Mouse (Mus musculus) forebrain, embryonic 10.5 days (tissue): Measurements from ENCODE around the gene Pik3c2b. TPM values are rescaled to one million over a fixed set of nuclear protein-coding genes. Genes with fewer than 3 reads are reported as not detected.
"Not testable (repeated sequence)": the region's sequence is repeated elsewhere in the genome, so short reads cannot be mapped to it uniquely, and the experiment has no call there.

ENCODE experiments used
- DNase-seq: peaks from one replicate; pipeline ENCODE4 v3.0.0-alpha.2; 2017; ENCODE audit warnings: low spot score; ENCODE audit errors: extremely low spot score
- H3K27ac ChIP-seq: fragments of 300-500 bp; sonication (generic); 2 replicates; pipeline ENCODE4 v1.5.1; 2016; ENCODE audit warnings: mild to moderate bottlenecking
- H3K27me3 ChIP-seq: fragments of 300-500 bp; sonication (generic); 2 replicates; pipeline ENCODE4 v1.6.1; 2016; ENCODE audit warnings: mild to moderate bottlenecking; ENCODE audit not compliant: poor library complexity, severe bottlenecking
- H3K36me3 ChIP-seq: fragments of 300-500 bp; sonication (generic); replicated peaks from 2 replicates; pipeline ENCODE4 v1.6.1; 2016; ENCODE audit warnings: mild to moderate bottlenecking, moderate library complexity
- H3K4me1 ChIP-seq: fragments of 300-500 bp; sonication (generic); 2 replicates; pipeline ENCODE4 v1.6.1; 2016
- H3K4me3 ChIP-seq: fragments of 300-500 bp; sonication (generic); 2 replicates; pipeline ENCODE4 v1.5.1; 2016; ENCODE audit warnings: mild to moderate bottlenecking, moderate library complexity
- H3K9me3 ChIP-seq: fragments of 300-500 bp; sonication (generic); 2 replicates; pipeline ENCODE4 v1.6.1; 2016; ENCODE audit warnings: mild to moderate bottlenecking, moderate library complexity
- WGBS: fragments of 180-500 bp; shearing (Covaris S2); methylation state at CpG from one replicate; pipeline ENCODE4 v1.1.7; 2016; 5-methylcytosine and 5-hydroxymethylcytosine counted together
- polyA plus RNA-seq: library from polyadenylated mRNA; unstranded; fragments of >200 nt; fragmentation: Nextera tagmentation; extraction: Ambion mirVana; gene quantifications from 2 replicates; pipeline ENCODE4 v1.2.1, GENCODE M21; 2016

Gene Pik3c2b
- polyA plus RNA-seq, 1 experiment from 2014 or later: 13.7 TPM

DNA sequence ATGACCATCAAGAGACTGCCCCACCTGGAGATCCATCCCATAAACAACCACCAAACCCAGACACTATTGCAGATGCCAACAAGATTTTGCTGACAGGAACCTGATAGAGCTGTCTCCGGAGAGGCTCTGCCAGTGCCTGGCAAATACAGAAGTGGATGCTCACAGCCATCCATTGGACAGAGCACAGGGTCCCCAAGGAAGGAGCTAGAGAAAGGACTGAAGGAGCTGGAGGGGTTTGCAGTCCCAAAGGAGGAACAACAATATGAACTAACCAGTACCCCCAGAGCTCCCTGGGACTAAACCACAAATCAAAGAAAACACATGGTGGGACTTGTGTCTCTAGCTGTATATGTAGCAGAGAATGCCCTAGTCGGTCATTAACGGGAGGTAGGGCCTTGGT is 21.7 kb upstream of the Pik3c2b start:
- not testable (repeated sequence) for H3K27ac ChIP-seq, H3K27me3 ChIP-seq, H3K9me3 ChIP-seq, DNase-seq
- H3K4me1 ChIP-seq: peaks cover 14% of the 10 kb centered on the region
- peak overlapping the region; percentile 94; the same call in 1 of the 2 replicates for H3K4me3 ChIP-seq
- H3K36me3 ChIP-seq: peaks cover 30% of the 10 kb centered on the region
- 97% methylated on average over 3 of the region's 3 CpGs for WGBS

DNA sequence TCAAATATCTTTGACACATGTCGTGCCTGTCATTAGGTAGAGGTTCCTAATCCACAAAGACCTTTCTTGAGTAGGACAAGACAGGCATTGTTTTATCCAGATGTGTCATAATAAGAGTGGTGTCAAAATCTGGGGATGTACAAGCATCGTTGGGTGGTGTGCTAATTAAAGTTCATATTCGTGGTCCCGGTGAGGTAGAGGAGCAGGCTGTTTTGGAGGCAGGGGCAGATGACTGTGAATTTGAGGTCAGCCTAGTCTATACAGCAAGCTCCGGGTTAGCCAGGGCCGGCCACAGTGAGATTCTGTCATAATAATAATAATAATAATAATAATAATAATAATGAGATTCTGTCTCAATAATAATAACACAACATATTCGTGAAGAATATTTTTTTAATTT is 21.0 kb upstream of the Pik3c2b start:
- no peaks in the 10 kb centered on the region for H3K9me3 ChIP-seq
- 48% methylated on average over 7 of the region's 7 CpGs for WGBS
- DNase-seq: no peak
- peak overlapping the region; percentile 94 for H3K4me3 ChIP-seq
- H3K27ac ChIP-seq: peak overlapping the region; percentile 99
- peaks cover 14% of the 10 kb centered on the region for H3K4me1 ChIP-seq
- no peaks in the 10 kb centered on the region for H3K27me3 ChIP-seq
- H3K36me3 ChIP-seq: peaks cover 23% of the 10 kb centered on the region

DNA sequence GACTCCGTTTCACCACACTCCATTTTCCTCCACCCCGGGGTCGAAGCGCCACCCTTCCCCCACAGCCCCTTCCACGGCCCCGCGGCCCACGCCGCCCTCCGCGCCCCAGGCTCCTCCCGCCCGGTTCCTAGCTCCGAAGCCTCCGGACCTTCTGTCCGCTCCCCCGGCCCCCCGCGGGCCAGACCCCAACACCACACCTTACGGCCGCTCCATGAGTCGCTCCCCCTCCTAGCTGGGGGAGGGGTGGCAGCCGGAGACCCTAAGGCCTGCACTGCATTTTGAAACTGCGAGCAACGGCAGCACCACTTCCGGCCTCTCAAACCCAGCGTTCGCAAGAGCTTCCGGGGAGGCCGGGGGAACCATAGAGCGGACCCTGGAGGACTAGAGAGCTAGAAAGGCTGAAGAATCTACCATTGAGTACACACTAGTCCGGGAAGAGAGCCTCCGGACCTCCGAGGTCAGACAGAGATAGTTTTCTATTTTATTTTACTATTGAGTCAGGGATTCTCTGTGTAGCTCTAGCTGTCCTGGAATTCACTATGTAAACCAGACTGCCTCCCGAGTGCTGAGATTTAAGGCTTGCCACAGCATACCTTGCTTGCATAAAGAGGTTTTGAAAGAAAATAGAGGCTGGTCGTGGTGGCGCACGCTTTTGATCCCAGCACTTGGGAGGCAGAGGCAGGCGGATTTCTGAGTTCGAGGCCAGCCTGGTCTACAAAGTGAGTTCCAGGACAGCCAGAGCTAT is 20.2 kb upstream of the Pik3c2b start:
- Histone ChIP-seq H3K4me3 (peak overlapping the region; percentile 94), H3K36me3 (peaks cover 22% of the 10 kb centered on the region), H3K9me3 (no peaks in the 10 kb centered on the region), H3K27ac (peak overlapping the region; percentile 99), H3K4me1 (peaks cover 13% of the 10 kb centered on the region), H3K27me3 (no peaks in the 10 kb centered on the region)
- DNase-seq: peak; percentile 95
- WGBS: under 1% methylated on average over 40 of the region's 40 CpGs

DNA sequence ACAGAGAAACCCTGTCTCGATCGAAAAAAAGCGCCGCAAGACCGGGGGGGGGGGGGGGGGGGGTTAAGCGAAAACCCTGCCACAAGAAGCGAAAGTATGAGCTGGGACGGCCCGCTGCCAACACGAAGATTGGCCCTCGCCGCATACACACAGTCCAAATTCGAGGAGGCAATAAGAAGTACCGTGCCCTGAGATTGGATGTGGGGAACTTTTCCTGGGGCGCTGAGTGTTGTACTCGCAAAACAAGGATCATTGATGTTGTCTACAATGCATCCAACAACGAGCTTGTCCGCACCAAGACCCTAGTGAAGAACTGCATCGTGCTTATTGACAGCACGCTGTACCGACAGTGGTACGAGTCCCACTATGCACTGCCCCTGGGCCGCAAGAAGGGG is 19.7 kb upstream of the Pik3c2b start:
- 42% methylated on average over 21 of the region's 23 CpGs for WGBS
- H3K36me3 ChIP-seq: peaks cover 22% of the 10 kb centered on the region
- peak overlapping the region; percentile 99 for H3K27ac ChIP-seq
- H3K4me1 ChIP-seq, H3K9me3 ChIP-seq, H3K27me3 ChIP-seq, DNase-seq: not testable (repeated sequence)
- H3K4me3 ChIP-seq: peak overlapping the region; percentile 94

DNA sequence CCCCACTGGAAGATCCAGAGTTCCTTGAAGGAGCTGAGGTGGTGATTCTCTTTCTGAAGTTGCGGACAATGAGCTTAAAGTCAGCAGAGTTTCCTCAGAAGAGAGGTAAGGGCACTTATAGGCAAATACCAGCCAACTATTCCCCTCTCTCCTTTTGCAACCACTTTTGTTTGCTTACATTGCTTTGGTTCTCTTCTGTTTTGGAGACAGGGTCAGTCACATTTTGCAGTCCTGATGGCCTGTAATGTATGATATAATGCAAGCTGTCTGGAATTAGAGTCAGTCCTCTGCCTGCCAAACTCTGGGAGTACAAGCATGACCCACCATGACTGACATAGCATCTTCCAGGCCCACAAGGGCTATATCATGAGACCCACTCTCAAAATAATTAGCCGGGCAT is 18.3 kb upstream of the Pik3c2b start:
- DNase-seq: no peak
- Histone ChIP-seq H3K36me3 (peaks cover 12% of the 10 kb centered on the region), H3K27me3 (no peaks in the 10 kb centered on the region), H3K9me3 (no peaks in the 10 kb centered on the region), H3K27ac (no peak overlapping the region), H3K4me3 (no peak overlapping the region), H3K4me1 (peaks cover 8% of the 10 kb centered on the region)
- 92% methylated on average over 2 of the region's 2 CpGs for whole genome bisulfite sequencing

DNA sequence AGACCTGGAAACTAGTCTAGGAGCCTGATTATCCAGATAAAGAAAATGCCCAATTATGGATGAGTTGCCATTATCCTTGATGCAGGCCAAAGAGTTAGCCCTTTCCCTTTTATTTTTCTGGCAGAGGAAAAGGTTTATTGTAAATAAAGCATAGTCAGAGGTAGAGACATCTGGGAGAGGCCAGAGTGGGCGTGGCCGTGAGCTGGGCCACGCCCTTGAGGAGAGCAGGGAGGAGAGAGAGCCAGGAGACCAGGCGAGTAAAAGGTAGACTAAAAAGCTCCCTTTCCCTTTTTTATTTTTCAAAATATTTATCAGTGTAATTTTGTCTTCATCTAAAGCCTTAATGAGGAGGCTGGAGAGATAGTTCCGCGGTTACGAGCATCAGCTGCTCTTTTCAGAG is 17.5 kb upstream of the Pik3c2b start:
- 33% methylated on average over 7 of the region's 7 CpGs for WGBS
- H3K27ac ChIP-seq: no peak overlapping the region
- H3K27me3 ChIP-seq: no peaks in the 10 kb centered on the region
- no peaks in the 10 kb centered on the region for H3K9me3 ChIP-seq
- DNase-seq: no peak
- no peak overlapping the region for H3K4me3 ChIP-seq
- peaks cover 5% of the 10 kb centered on the region; the same call in 1 of the 2 replicates for H3K36me3 ChIP-seq
- peaks cover 14% of the 10 kb centered on the region for H3K4me1 ChIP-seq

DNA sequence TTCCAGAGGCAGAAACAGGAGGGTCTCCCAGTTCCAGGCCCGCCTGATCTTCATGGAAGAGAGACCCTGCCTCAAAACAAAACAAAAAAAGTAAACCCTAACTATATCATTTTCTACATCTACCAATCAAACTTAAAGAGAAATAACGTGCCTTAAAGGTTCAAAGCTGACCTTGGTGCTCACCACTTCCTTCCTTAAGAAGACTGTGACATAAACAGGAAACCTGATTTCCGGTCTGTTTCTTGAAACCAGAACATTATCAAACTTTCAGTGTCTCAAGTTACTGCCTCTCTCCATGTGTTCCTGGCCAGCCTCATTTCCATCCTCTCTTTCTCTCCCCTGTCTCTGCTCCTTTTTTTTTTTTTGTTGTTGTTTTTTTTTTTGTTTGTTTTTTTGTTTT is 15.7 kb upstream of the Pik3c2b start:
- H3K27me3 ChIP-seq: no peaks in the 10 kb centered on the region
- no peak overlapping the region for H3K4me3 ChIP-seq
- no peak for DNase-seq
- WGBS: 84% methylated on average over 3 of the region's 3 CpGs
- no peak overlapping the region for H3K27ac ChIP-seq
- H3K4me1 ChIP-seq: peaks cover 10% of the 10 kb centered on the region
- no peaks in the 10 kb centered on the region for H3K9me3 ChIP-seq
- no peaks in the 10 kb centered on the region for H3K36me3 ChIP-seq

DNA sequence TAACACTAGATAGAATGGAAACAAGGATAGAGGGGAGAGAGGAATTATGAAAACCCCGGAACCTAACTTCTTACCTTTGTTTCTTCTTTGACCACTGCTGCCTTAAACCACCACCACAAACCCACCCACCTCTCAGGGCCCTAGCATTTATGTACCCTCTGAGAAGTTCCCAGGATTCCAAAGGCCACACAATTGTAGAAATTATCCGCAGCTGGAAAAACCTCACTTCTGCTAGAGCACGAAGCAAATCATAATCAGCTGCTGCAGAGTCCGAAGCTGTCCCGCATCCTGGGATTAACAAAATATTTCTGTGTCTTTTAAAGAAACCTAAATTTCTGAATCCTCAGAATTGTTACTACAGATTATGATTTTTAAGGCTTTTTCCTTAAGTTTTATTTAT is 15.0 kb upstream of the Pik3c2b start, which contains the start of gene Mdm4:
Mdm4 (minus strand) TSS at position 101 of the 400 bp plus-strand sequence.
- no peak within 1 kb of the TSS for H3K27ac ChIP-seq
- 87% methylated on average over 5 of the region's 5 CpGs for WGBS

DNA sequence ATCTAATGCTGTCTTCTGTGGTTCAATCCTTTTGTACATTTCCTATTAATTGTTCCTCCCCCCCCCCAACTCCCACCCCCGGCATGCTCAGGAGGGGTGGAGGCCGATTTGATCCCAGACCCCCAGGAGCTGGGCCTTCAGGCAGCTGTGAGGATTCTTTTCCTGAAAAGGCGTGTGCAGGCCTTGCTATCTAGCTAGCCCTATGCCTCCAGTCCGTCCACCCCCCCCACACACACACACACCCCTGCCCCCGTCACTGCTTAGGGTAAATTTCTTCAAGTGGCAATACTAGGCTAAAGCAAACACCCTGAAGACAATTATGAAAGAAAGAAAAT is 12.5 kb upstream of the Pik3c2b start:
- Histone ChIP-seq H3K27ac (peak overlapping the region; percentile 77), H3K4me1 (peaks cover 10% of the 10 kb centered on the region), H3K9me3 (no peaks in the 10 kb centered on the region), H3K36me3 (no peaks in the 10 kb centered on the region), H3K4me3 (peak overlapping the region; percentile 64), H3K27me3 (no peaks in the 10 kb centered on the region)
- DNase-seq: peak; percentile 22
- 11% methylated on average over 5 of the region's 5 CpGs for WGBS

More for the DNA sequence above, 15.0 kb upstream of the Pik3c2b start, which contains the start of gene Mdm4:
- H3K27me3 ChIP-seq: no peaks in the 10 kb centered on the region
- H3K36me3 ChIP-seq: no peaks in the 10 kb centered on the region
- DNase-seq: no peak
- H3K4me1 ChIP-seq: peaks cover 10% of the 10 kb centered on the region
- H3K4me3 ChIP-seq: no peak within 1 kb of the TSS
- no peaks in the 10 kb centered on the region for H3K9me3 ChIP-seq

DNA sequence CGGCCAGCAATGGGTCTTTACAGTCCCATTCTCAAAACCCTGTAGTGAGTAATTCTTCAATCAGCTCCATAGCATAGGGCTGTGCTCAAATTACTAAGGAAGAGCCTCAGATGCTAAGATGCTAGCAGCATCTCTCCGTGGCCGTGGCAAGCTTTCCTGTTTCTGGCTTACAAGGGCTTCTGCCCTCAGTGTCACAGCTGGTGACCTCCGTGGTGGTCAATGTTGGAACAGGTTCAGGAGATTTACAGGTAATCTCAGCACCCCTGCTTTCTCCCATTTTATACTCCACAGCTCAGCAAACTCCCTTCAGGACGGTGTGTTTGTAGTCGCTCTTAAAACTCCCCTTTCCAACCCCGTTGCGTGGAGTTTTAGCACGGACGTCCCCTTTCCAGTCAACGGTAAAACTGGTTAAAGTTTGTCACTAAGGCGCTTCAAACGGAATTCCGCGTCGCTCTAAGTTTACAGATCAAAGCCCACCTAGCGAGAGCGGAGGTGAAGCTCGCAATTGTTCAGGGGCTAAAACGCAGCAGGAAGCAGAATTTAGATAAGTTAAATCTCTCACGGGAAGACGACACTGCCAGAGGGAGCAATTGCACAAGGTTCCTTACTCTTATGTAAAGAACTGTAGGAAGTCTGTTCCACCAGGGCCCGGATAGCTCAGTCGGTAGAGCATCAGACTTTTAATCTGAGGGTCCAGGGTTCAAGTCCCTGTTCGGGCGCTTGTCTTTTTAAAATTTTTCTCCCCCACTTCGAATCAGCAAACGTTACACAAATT is 12.0 kb upstream of the Pik3c2b start:
- Histone ChIP-seq H3K9me3 (no peaks in the 10 kb centered on the region), H3K4me3 (peak overlapping the region; percentile 64), H3K27me3 (no peaks in the 10 kb centered on the region), H3K36me3 (no peaks in the 10 kb centered on the region), H3K4me1 (peaks cover 10% of the 10 kb centered on the region), H3K27ac (peak overlapping the region; percentile 77)
- WGBS: under 1% methylated on average over 28 of the region's 28 CpGs
- DNase-seq: peak; percentile 85

DNA sequence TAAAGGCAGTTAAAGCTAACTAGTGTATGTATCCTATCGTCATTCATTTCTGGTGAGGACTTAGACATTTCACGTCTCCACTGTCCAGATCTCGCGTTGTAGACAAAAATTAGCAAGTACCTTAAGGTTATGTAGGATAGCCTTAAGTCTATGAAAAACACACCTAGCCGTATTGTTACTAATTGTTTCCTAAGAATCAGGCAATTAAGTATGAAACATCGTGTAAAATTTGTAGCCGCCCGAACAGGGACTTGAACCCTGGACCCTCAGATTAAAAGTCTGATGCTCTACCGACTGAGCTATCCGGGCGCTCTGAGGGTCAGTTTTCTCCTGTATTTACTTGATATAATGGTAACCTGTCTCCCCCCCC is 11.4 kb upstream of the Pik3c2b start:
- Histone ChIP-seq H3K4me1 (peaks cover 10% of the 10 kb centered on the region), H3K9me3 (no peaks in the 10 kb centered on the region), H3K27me3 (no peaks in the 10 kb centered on the region), H3K4me3 (peak overlapping the region; percentile 64), H3K27ac (0 out of 2 replicates have a peak overlapping the region, but pooled peaks have one; percentile 9), H3K36me3 (no peaks in the 10 kb centered on the region)
- DNase-seq: peak; percentile 66
- 2% methylated on average over 11 of the region's 11 CpGs for WGBS

DNA sequence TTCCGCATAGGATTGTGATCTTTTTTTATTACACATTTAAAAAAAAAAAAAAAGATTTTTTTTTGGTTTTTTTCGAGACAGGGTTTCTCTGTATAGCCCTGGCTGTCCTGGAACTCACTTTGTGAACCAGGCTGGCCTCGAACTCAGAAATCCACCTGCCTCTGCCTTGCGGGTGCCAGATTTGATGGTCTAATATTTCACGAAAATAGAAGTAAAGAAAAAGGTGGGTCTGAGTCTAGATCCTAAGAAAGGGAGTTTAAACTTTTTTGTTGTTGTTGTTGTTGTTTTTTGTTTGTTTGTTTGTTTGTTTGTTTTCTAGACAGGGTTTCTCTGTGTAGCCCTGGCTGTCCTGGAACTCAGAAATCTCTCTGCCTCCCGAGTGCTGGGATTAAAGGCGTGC is 10.8 kb upstream of the Pik3c2b start:
- H3K9me3 ChIP-seq, H3K27me3 ChIP-seq, H3K27ac ChIP-seq, H3K36me3 ChIP-seq, DNase-seq: not testable (repeated sequence)
- H3K4me3 ChIP-seq: 0 out of 2 replicates have a peak overlapping the region, but pooled peaks have one; percentile 64
- 66% methylated on average over 7 of the region's 7 CpGs for WGBS
- H3K4me1 ChIP-seq: peaks cover 12% of the 10 kb centered on the region

DNA sequence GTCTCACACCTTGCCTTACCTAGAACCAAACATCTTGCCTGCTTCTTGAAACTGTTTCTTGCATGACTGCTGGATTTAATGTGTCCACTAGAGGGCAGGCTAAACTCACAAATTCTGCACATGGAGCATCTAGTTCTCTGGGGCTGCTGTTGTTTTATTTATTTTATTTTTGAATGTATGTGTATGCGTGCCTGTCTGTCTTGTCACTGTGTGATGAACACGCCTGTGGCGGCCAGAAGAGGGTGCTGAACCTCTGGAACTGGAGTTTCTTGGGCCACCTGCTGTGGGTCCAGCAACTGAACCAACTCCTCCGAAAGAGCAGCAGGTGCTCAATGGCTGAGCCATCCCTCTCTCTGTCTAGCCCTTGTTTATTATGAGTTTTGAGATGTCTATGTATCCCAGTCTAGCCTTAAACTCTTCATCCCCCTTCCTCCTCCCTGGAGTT is 5.9 kb upstream of the Pik3c2b start:
- Histone ChIP-seq H3K27me3 (peaks cover 6% of the 10 kb centered on the region; the same call in 1 of the 2 replicates), H3K4me3 (no peak overlapping the region), H3K9me3 (no peaks in the 10 kb centered on the region), H3K27ac (no peak overlapping the region), H3K4me1 (peaks cover 5% of the 10 kb centered on the region; the same call in 1 of the 2 replicates), H3K36me3 (no peaks in the 10 kb centered on the region)
- 22% methylated on average over 4 of the region's 4 CpGs for WGBS
- DNase-seq: peak; percentile 69
